ENCODE assay signal across 31 mouse cellular contexts in the genomic region with DNA sequence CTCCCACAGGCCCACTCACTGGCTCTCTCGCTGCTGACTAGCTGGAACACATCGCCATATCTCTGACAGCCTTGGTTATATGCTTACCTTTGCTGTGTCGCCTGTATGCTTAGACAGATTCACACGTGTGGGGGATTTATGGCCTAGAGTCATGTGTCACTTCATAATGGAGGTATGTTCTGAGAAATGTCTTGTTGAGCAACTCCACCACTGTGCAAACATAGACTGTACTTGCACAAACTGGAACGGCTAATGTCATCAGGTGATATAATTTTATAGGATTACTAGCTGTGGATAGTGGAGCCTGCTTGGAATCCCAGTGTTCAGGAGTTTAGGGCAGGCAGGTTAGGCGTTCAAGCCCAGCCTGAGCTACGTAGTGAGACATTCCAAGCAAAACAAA. TPM values are rescaled to one million over a fixed set of nuclear protein-coding genes. Genes with fewer than 3 reads are reported as not detected.
DNase-seq lines count a peak whose midpoint lies in the region; ATAC-seq and TF ChIP-seq lines count a peak whose summit lies in the region.
"Had no signal": no experiment of that assay in that cellular context is flagged by ENCODE, and none has a peak within 500 bp of the region (broad histone marks: within the 10 kb centered on the region; RNA-seq: fewer than 3 reads in every experiment).

No protein-coding gene starts in this region.

- no peak overlapping the region for H3K4me3 ChIP-seq in lung, postnatal 0 days (ENCODE audit: low read depth, low read length)
- no peak overlapping the region for H3K4me3 ChIP-seq in lung, adult 2 months (replicated peaks; ENCODE audit: extremely low read depth, low read depth, low read length)
- no peak overlapping the region for H3K4me3 ChIP-seq in intestine, embryonic 16.5 days (ENCODE audit: low read length)
- H3K4me3 ChIP-seq: gastrocnemius, adult 2 months; hindbrain, embryonic 12.5 days had no signal

- no peaks in the 10 kb centered on the region for H3K36me3 ChIP-seq in lung, postnatal 0 days (ENCODE audit: insufficient read depth, low read length)
- H3K36me3 ChIP-seq in intestine, embryonic 16.5 days (ENCODE audit: control insufficient read depth, insufficient read depth, low read length), result no peaks in the 10 kb centered on the region
- H3K36me3 ChIP-seq: hindbrain, embryonic 12.5 days had no signal

- no peak for TF ChIP-seq CTCF in lung, postnatal 0 days (IDR thresholded peaks at IDR 0.05)
- TF ChIP-seq CTCF in lung, adult 2 months (IDR thresholded peaks at IDR 0.05; ENCODE audit: insufficient read depth, low read length), result no peak

- no peaks in the 10 kb centered on the region for H3K9me3 ChIP-seq in lung, postnatal 0 days (ENCODE audit: low read length)
- H3K9me3 ChIP-seq in intestine, embryonic 16.5 days (ENCODE audit: control insufficient read depth, low read length), result no peaks in the 10 kb centered on the region
- H3K9me3 ChIP-seq: hindbrain, embryonic 12.5 days had no signal

- peak; percentile 61 for DNase-seq in lung, postnatal 0 days (ENCODE audit: low spot score)
- no peak for DNase-seq in lung, adult 2 months
- DNase-seq in urinary bladder, postnatal 14 days (ENCODE audit: low spot score), result peak; percentile 39
- DNase-seq in urinary bladder, postnatal 4 days (ENCODE audit: low spot score in 2 of 2), result no peak
- no peak for DNase-seq in kidney, postnatal 4 days
- DNase-seq in layer of hippocampus, adult 18-20 months (ENCODE audit: low spot score in 2 of 2), result no peak
- DNase-seq: adrenal gland, postnatal 10 days; adrenal gland, postnatal 36 days; cerebellum, adult 18-20 months; cerebellum, adult 9-10 months; cerebellum, postnatal 14 days; forebrain, postnatal 0 days; gastrocnemius, adult 2 months; gastrocnemius, postnatal 14 days; heart, adult 11 months had no signal

- H3K4me2 ChIP-seq in lung, postnatal 0 days (replicated peaks; ENCODE audit: low read depth, low read length), result no peak overlapping the region
- H3K4me2 ChIP-seq in intestine, embryonic 16.5 days (ENCODE audit: low read depth, low read length), result no peak overlapping the region
- H3K4me2 ChIP-seq: heart, embryonic 11.5 days; hindbrain, embryonic 12.5 days had no signal

- 67% methylated on average over 7 of the region's 7 CpGs for WGBS in lung, postnatal 0 days
- WGBS in lung, adult 2 months, result 78% methylated on average over 7 of the region's 7 CpGs
- WGBS in intestine, embryonic 16.5 days, result 72% methylated on average over 7 of the region's 7 CpGs

- no peak overlapping the region for H3K27ac ChIP-seq in lung, postnatal 0 days (ENCODE audit: low read length)
- peak overlapping the region; percentile 76 for H3K27ac ChIP-seq in intestine, embryonic 16.5 days (ENCODE audit: low read length)
- H3K27ac ChIP-seq: gastrocnemius, adult 2 months; hindbrain, embryonic 12.5 days had no signal

- no peak for TF ChIP-seq POLR2A in lung, adult 2 months (IDR thresholded peaks at IDR 0.05; ENCODE audit: borderline replicate concordance, extremely low read depth, low read depth, low read length)

- no peaks in the 10 kb centered on the region for H3K27me3 ChIP-seq in lung, postnatal 0 days (replicated peaks; ENCODE audit: insufficient read depth, low read length)
- H3K27me3 ChIP-seq in intestine, embryonic 16.5 days (replicated peaks; ENCODE audit: control insufficient read depth, insufficient read depth, low read length), result no peaks in the 10 kb centered on the region

- peak; percentile 62 for ATAC-seq in lung, postnatal 0 days
- peak; percentile 51 for ATAC-seq in intestine, embryonic 16.5 days
- ATAC-seq: forebrain, embryonic 14.5 days; forebrain, postnatal 0 days had no signal

- H3K9ac ChIP-seq in lung, postnatal 0 days (replicated peaks; ENCODE audit: low read depth), result no peak overlapping the region
- no peak overlapping the region for H3K9ac ChIP-seq in intestine, embryonic 16.5 days (ENCODE audit: low read depth, low read length)
- H3K9ac ChIP-seq: forebrain, postnatal 0 days; hindbrain, embryonic 12.5 days had no signal

- no peaks in the 10 kb centered on the region for H3K4me1 ChIP-seq in lung, postnatal 0 days (ENCODE audit: insufficient read depth, low read depth, low read length)
- H3K4me1 ChIP-seq in lung, adult 2 months (ENCODE audit: control insufficient read depth, insufficient read depth, low read length), result peaks cover 4% of the 10 kb centered on the region; the same call in 1 of the 2 replicates
- peaks cover 13% of the 10 kb centered on the region; the same call in 1 of the 2 replicates for H3K4me1 ChIP-seq in intestine, embryonic 16.5 days (ENCODE audit: control insufficient read depth, insufficient read depth, low read length)

- 0 out of 2 replicates have a peak, but pooled peaks have one; percentile 28 for TF ChIP-seq EP300 in lung, postnatal 0 days (IDR thresholded peaks at IDR 0.05)

RNA-seq across cellular contexts. Expression of a gene that starts 15.2 kb away (rescaled TPM):
- 0.43 and 0.51 TPM in 2 replicates for polyA plus RNA-seq in lung, postnatal 0 days (2015; fragmentation: Nextera tagmentation; extraction: Ambion mirVana)
- 1.5 and 1.9 TPM in 2 replicates for polyA plus RNA-seq in lung, adult 2 months (2012; rRNA removed)
- polyA plus RNA-seq in intestine, embryonic 16.5 days (2015; fragmentation: Nextera tagmentation; extraction: Ambion mirVana), result 4.6 and 6.7 TPM in 2 replicates
- total RNA-seq in layer of hippocampus, adult 18-20 months (2021), result not detected
- total RNA-seq: adrenal gland, adult 18-20 months; adrenal gland, postnatal 10 days; adrenal gland, postnatal 36 days; forebrain, postnatal 0 days; gastrocnemius, adult 2 months; gastrocnemius, postnatal 14 days; gastrocnemius, postnatal 4 days; heart, adult 8-10 months; heart, postnatal 25 days; hematopoietic stem cell, adult 5-6 weeks had no signal
- polyA plus RNA-seq: embryonic facial prominence, embryonic 11.5 days; embryonic facial prominence, embryonic 14.5 days; forebrain, embryonic 11.5 days; forebrain, embryonic 14.5 days; forebrain, postnatal 0 days; frontal cortex, adult 2 months; heart, embryonic 11.5 days; heart, embryonic 14.5 days; heart, postnatal 0 days; hindbrain, embryonic 12.5 days had no signal

RNA-seq across cellular contexts. Expression of a gene that starts 28.3 kb away (rescaled TPM):
- polyA plus RNA-seq in lung, postnatal 0 days (2015; fragmentation: Nextera tagmentation; extraction: Ambion mirVana), result 10.6 and 11.9 TPM in 2 replicates
- polyA plus RNA-seq in lung, adult 2 months (2012; rRNA removed), result 14.0 and 19.4 TPM in 2 replicates
- polyA plus RNA-seq in intestine, embryonic 16.5 days (2015; fragmentation: Nextera tagmentation; extraction: Ambion mirVana), result 11.0 and 12.8 TPM in 2 replicates
- total RNA-seq in layer of hippocampus, adult 18-20 months (2021), result 10 to 100 TPM; 10.9 to 11.7 TPM

RNA-seq across cellular contexts. Expression of a gene that starts 50.8 kb away (rescaled TPM):
- polyA plus RNA-seq in lung, postnatal 0 days (2015; fragmentation: Nextera tagmentation; extraction: Ambion mirVana), result not detected in 2 replicates
- polyA plus RNA-seq in lung, adult 2 months (2012; rRNA removed), result 0.62 TPM in 1 of 2 replicates, not detected in the other
- not detected in 2 replicates for polyA plus RNA-seq in intestine, embryonic 16.5 days (2015; fragmentation: Nextera tagmentation; extraction: Ambion mirVana)
- not detected for total RNA-seq in layer of hippocampus, adult 18-20 months (2021)
- total RNA-seq: ES-E14; forebrain, postnatal 0 days; gastrocnemius, adult 2 months; gastrocnemius, postnatal 14 days; gastrocnemius, postnatal 4 days; heart, adult 8-10 months; heart, postnatal 25 days; hematopoietic stem cell, adult 5-6 weeks had no signal
- polyA plus RNA-seq: forebrain, embryonic 11.5 days; forebrain, embryonic 14.5 days; forebrain, postnatal 0 days; frontal cortex, adult 2 months; heart, embryonic 14.5 days; heart, postnatal 0 days; hindbrain, embryonic 12.5 days had no signal

Comparison
In these comparisons a context has a peak if more than half of its experiments do, and no peak if none do; other contexts are left out.
1. DNase-seq: peak in lung, postnatal 0 days (single experiment) and urinary bladder, postnatal 14 days (single experiment); none in lung, adult 2 months (single experiment), urinary bladder, postnatal 4 days (0 of 2), kidney, postnatal 4 days (0 of 2) and layer of hippocampus, adult 18-20 months (0 of 2).